Mouse (Mus musculus): ENCODE measurements around the gene Mfap4. TPM values are rescaled to one million over a fixed set of nuclear protein-coding genes. Genes with fewer than 3 reads are reported as not detected.

Gene Mfap4
- total RNA-seq, 2 experiments from 2014 or later, result not detected

- ATAC-seq (replicated peaks; ENCODE audit: low FRiP score, poor library complexity, severe bottlenecking), result no peak
These were observed 18.7 kb downstream of the Mfap4 start for GRCm38 (mm10) chr11:61503933-61504332.

DNA sequence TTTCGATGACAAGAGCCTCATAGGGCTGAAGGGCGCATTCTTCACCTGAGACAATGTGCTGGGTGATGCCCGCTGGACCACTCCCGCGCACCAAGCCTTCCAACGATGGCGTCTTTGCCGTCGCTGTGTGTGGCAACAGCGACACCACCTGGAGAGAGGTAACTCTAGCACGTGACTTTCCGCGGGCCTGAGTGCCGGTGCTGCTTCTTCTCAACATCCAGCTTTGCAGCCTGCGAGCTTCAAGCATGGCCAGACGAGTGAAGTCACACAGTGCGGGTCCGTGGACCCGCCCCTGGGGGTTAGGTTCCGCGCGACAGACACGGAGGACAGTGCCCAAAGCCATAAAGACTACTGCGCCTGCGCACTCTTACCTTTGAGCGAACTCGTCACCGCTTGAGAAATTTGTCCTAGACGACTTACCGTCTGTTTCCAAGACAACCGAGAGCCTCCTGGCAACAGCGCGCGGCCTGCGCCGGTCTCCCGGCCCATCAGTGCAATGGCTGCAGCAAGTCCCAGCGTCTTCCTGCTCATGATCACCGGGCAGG lies 19.6 kb downstream of the Mfap4 start, which contains the start of gene B9d1:
TSS of gene B9d1 (plus strand) at position 432 of the 545 bp plus-strand sequence.
- peak; percentile 81 for ATAC-seq (replicated peaks; ENCODE audit: low FRiP score, poor library complexity, severe bottlenecking)

DNA sequence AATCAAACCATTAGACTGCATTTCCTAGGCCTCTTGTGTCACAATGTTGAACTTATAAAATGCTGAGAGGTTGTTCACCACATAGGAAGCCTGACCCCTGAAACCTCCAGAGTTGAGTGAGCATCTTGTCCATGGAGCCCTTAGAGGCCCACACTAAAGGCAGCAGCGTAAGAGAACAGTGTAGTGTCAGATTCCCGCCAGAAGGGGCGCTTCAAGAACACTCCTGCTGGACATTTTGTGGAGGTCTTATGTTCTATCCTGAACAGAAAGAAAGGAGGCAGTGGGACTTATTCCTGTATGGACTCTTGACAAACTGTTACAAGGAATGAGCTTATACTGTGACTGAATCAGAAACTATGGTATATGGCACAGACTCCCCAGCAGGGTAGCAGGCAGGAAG lies 29.7 kb downstream of the Mfap4 start:
- ATAC-seq (replicated peaks; ENCODE audit: low FRiP score, poor library complexity, severe bottlenecking), result no peak

DNA sequence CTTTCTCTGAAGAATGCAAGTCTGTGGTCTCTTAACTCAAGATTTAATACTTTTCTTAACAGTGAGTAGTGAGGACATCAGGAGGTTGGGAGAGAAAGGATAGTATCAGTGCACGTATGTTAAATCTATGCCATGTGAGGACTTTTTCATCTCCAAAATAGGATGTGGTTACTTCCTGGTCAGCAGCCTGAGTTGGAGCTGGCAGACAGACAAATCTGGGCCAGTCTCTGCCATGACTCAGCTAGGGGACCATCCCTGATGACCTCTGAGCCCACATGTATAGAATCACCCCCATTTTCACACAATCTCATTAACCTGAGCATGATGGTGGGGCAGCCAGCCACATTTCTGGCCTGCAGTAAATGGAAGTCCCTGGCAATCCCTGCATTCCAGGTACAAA lies 32.7 kb downstream of the Mfap4 start:
- no peak for ATAC-seq (replicated peaks; ENCODE audit: low FRiP score, poor library complexity, severe bottlenecking)

DNA sequence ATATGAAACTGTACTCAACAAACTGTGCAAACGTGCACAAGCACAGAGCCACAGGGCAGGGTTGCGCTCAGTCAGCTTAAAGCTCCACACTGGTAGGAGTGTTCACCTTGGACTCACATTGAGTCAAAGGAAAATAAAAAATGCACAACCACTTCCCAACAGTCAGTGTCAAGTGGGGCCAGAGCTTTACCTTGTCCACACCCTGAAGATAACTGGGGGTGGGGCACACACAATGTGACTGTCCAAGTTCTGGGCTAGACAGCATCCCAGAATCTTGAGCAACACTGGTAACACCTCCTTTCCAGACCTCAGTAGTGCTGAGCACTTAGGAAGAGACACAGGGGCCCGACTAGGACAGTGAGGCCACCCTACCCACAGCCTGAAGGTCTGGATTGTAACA lies 33.6 kb downstream of the Mfap4 start:
- ATAC-seq (replicated peaks; ENCODE audit: low FRiP score, poor library complexity, severe bottlenecking), result no peak

DNA sequence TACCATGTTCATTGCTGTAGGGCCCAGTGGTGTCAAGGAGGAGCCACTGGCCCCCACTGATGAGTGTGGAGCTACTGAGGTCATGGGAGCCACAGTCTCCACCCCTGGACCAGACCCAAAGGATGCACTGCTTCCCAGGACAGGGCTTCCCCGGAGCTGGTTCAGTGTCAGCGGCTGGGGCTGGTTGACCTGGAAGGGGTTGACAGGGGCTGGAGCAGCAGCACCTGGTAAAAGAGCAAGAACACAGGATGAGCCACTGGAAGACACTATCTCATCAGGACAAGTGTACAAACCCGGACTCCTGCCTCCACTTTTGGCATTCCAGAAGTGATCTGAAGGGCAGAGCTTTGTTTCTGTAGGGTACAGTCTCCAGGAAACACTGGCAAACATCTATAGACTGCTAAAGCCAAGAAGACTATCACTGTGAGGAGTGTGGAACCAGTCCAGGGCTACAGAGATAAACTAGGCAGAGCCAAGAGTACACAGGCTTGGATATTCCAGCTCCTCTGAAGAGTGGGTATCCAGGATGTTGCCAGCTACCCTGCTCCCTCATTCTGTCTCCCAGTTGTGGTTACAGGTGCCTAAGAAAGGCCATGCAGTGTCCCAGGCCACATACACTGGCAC lies 34.4 kb downstream of the Mfap4 start:
- ATAC-seq (replicated peaks; ENCODE audit: low FRiP score, poor library complexity, severe bottlenecking), result no peak

GRCm38 (mm10) chr11:61526872-61527271 lies 41.6 kb downstream of the Mfap4 start:
- no peak for ATAC-seq (replicated peaks; ENCODE audit: low FRiP score, poor library complexity, severe bottlenecking)

GRCm38 (mm10) chr11:61529268-61529713 lies 44.1 kb downstream of the Mfap4 start:
- no peak for ATAC-seq (replicated peaks; ENCODE audit: low FRiP score, poor library complexity, severe bottlenecking)

DNA sequence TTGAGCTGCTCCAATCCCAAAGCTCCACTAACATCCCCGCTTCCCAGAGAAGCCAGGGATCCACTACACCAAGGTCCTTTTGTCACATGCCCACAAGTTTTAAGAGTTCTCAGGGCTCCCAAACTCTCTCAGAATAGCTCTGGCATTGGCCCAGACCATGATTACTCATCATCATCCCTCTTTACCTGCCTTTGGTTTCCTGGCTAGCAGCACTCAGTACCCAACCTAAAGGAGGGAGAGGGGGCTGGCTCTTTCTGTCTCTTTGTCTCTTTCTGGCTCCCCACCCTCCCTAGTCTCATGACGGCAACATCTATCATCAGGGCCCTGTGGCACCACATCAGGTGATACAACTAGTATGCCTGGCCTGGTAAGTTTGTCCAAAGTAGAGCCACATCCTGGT lies 47.6 kb downstream of the Mfap4 start:
- no peak for ATAC-seq (replicated peaks; ENCODE audit: low FRiP score, poor library complexity, severe bottlenecking)

DNA sequence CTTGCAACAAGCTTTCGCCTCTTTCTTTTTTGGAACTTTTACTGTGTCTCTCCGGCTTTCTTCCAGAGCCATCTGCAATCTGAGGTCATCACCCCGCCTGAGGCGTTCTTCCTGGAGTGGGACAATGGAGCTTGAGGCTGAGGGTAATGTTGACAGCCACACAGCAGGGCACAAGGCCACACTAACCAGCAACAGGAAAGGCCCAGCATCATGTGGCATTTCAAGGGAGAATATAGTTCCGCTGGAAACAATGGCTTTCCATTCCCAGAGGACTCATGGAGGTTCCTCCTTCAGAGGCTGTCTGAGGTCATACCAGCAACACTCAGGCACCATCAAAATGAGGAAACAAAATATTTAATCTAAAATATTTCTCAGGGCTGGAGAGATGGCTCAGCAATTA lies 48.3 kb downstream of the Mfap4 start:
- no peak for ATAC-seq (replicated peaks; ENCODE audit: low FRiP score, poor library complexity, severe bottlenecking)

- no peak for ATAC-seq (replicated peaks; ENCODE audit: low FRiP score, poor library complexity, severe bottlenecking)
These were observed 50.3 kb downstream of the Mfap4 start for GRCm38 (mm10) chr11:61535530-61535929.

- ATAC-seq (replicated peaks; ENCODE audit: low FRiP score, poor library complexity, severe bottlenecking), result no peak
These were observed 51.7 kb downstream of the Mfap4 start for GRCm38 (mm10) chr11:61536952-61537351.

GRCm38 (mm10) chr11:61537362-61537761 lies 52.1 kb downstream of the Mfap4 start:
- ATAC-seq (replicated peaks; ENCODE audit: low FRiP score, poor library complexity, severe bottlenecking), result no peak

Other genes starting within 250 kb of the Mfap4 start
- gene Aldh3a2, start 218.0 kb upstream of the Mfap4 start, total RNA-seq (2015; ENCODE audit: low replicate concordance), result 15.1 and 23.5 TPM in 2 replicates
- 6.4 and 8.2 TPM in 2 replicates for gene Aldh3a2, start 218.0 kb upstream of the Mfap4 start, total RNA-seq (2017; ENCODE audit: low replicate concordance)
- not detected in 2 replicates for gene Slc47a2, start 142.6 kb upstream of the Mfap4 start, total RNA-seq (2015; ENCODE audit: low replicate concordance)
- not detected in 2 replicates for gene Slc47a2, start 142.6 kb upstream of the Mfap4 start, total RNA-seq (2017; ENCODE audit: low replicate concordance)
- gene Slc47a1, start 107.1 kb upstream of the Mfap4 start, total RNA-seq (2015; ENCODE audit: low replicate concordance), result not detected in 2 replicates
- gene Slc47a1, start 107.1 kb upstream of the Mfap4 start, total RNA-seq (2017; ENCODE audit: low replicate concordance), result not detected in 2 replicates
- gene Rnf112, start 31.3 kb upstream of the Mfap4 start, total RNA-seq (2015; ENCODE audit: low replicate concordance), result not detected in 2 replicates
- gene Rnf112, start 31.3 kb upstream of the Mfap4 start, total RNA-seq (2017; ENCODE audit: low replicate concordance), result not detected in 2 replicates
- gene Mapk7, start 9.0 kb downstream of the Mfap4 start, total RNA-seq (2015; ENCODE audit: low replicate concordance), result 2.1 and 2.5 TPM in 2 replicates
- gene Mapk7, start 9.0 kb downstream of the Mfap4 start, total RNA-seq (2017; ENCODE audit: low replicate concordance), result 1.3 and 2.0 TPM in 2 replicates
- gene B9d1, start 19.7 kb downstream of the Mfap4 start, total RNA-seq (2015; ENCODE audit: low replicate concordance), result not detected in 2 replicates
- gene B9d1, start 19.7 kb downstream of the Mfap4 start, total RNA-seq (2017; ENCODE audit: low replicate concordance), result not detected in 2 replicates
- not detected in 2 replicates for gene Epn2, start 94.3 kb downstream of the Mfap4 start, total RNA-seq (2015; ENCODE audit: low replicate concordance)
- not detected in 2 replicates for gene Epn2, start 94.3 kb downstream of the Mfap4 start, total RNA-seq (2017; ENCODE audit: low replicate concordance)
- 1.4 and 9.2 TPM in 2 replicates for gene Grap, start 167.8 kb downstream of the Mfap4 start, total RNA-seq (2015; ENCODE audit: low replicate concordance)
- gene Grap, start 167.8 kb downstream of the Mfap4 start, total RNA-seq (2017; ENCODE audit: low replicate concordance), result 0.51 and 1.4 TPM in 2 replicates
- not detected in 2 replicates for gene Fam83g, start 198.7 kb downstream of the Mfap4 start, total RNA-seq (2015; ENCODE audit: low replicate concordance)
- 0.64 TPM in 1 of 2 replicates, not detected in the other for gene Fam83g, start 198.7 kb downstream of the Mfap4 start, total RNA-seq (2017; ENCODE audit: low replicate concordance)
- gene Slc5a10, start 235.4 kb downstream of the Mfap4 start, total RNA-seq (2015; ENCODE audit: low replicate concordance), result not detected in 2 replicates
- gene Slc5a10, start 235.4 kb downstream of the Mfap4 start, total RNA-seq (2017; ENCODE audit: low replicate concordance), result 0.13 TPM in 1 of 2 replicates, not detected in the other